Mouse (Mus musculus) testis, adult 2 months (tissue): ENCODE results near the gene Smc1b. TPM values are rescaled to one million over a fixed set of nuclear protein-coding genes. Genes with fewer than 3 reads are reported as not detected.

Source experiments
- H3K27ac ChIP-seq: fragments of 200-500 bp; 2 replicates; pipeline ENCODE4 v1.5.1; 2012; ENCODE audit warnings: low read depth, low read length; ENCODE audit not compliant: control insufficient read depth, insufficient read depth
- H3K27me3 ChIP-seq: fragments of 200-500 bp; 2 replicates; pipeline ENCODE4 v1.6.1; 2012; ENCODE audit warnings: mild to moderate bottlenecking, low read length, moderate library complexity; ENCODE audit not compliant: control insufficient read depth, insufficient read depth
- H3K36me3 ChIP-seq: fragments of 200-500 bp; 2 replicates; pipeline ENCODE4 v1.6.1; 2012; ENCODE audit warnings: mild to moderate bottlenecking, low read length; ENCODE audit not compliant: control insufficient read depth, insufficient read depth
- H3K4me1 ChIP-seq: fragments of 200-500 bp; 2 replicates; pipeline ENCODE4 v1.6.1; 2012; ENCODE audit warnings: low read length; ENCODE audit not compliant: control insufficient read depth, insufficient read depth
- H3K4me3 ChIP-seq: fragments of 200-500 bp; 2 replicates; pipeline ENCODE4 v1.5.1; 2012; ENCODE audit warnings: low read depth, mild to moderate bottlenecking, low read length, moderate library complexity, mixed read lengths; ENCODE audit not compliant: control insufficient read depth
- CTCF ChIP-seq: fragments of 200-500 bp; IDR thresholded peaks from 2 replicates; pipeline ENCODE4 v1.5.1; 2012; ENCODE audit warnings: low read depth, mild to moderate bottlenecking, inconsistent platforms, low read length, moderate library complexity; ENCODE audit not compliant: control insufficient read depth, insufficient read depth, insufficient replicate concordance
- POLR2A ChIP-seq: fragments of 200-500 bp; IDR thresholded peaks from 2 replicates; pipeline ENCODE4 v1.6.1; 2012; ENCODE audit warnings: low read depth, mild to moderate bottlenecking, inconsistent platforms, low read length, moderate library complexity; ENCODE audit not compliant: control insufficient read depth
- polyA plus RNA-seq: library from polyadenylated mRNA; depleted of rRNA; stranded (reverse); fragments of >200 nt; gene quantifications from 2 replicates; pipeline ENCODE4 v1.2.3, GENCODE M21; 2012

The Smc1b gene
- polyA plus RNA-seq, 1 experiment, result 25.1 TPM

GRCm38 (mm10) chr15:85152577-85152976 is 20.8 kb upstream of the Smc1b start:
- Histone ChIP-seq H3K4me1 (peaks cover 5% of the 10 kb centered on the region), H3K4me3 (no peak overlapping the region), H3K36me3 (no peaks in the 10 kb centered on the region), H3K27ac (no peak overlapping the region), H3K27me3 (no peaks in the 10 kb centered on the region)
- TF ChIP-seq CTCF (no peak), POLR2A (no peak)

DNA sequence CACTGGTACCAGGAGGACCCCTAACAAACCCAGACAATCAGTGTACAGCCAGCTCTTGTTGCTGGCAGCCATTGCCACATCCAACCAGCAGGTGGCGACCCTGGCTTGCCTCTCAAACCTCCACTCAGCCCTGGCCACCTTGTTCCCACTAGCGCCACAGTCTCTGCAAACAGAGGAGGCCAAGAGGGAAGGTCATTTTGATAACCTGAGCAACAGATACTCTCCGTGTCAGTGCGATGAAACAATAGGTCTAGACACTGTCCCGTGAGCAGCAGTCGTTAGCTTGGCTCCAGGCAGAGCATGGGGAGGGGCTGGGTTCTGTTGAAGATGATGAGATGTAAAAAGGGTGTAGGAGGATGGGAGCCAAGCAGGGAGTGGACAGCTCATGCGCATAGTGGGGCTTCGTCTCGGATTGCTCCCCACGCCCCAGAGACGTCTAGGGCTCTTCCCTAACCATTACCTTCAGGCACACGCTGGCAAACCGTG is 19.7 kb upstream of the Smc1b start:
- Histone ChIP-seq H3K27me3 (no peaks in the 10 kb centered on the region), H3K27ac (no peak overlapping the region), H3K36me3 (no peaks in the 10 kb centered on the region), H3K4me1 (peaks cover 5% of the 10 kb centered on the region), H3K4me3 (no peak overlapping the region)
- TF ChIP-seq CTCF (peak; percentile 97), POLR2A (no peak)

GRCm38 (mm10) chr15:85144249-85144648 is 12.5 kb upstream of the Smc1b start:
- H3K27me3 ChIP-seq, result no peaks in the 10 kb centered on the region
- H3K27ac ChIP-seq, result no peak overlapping the region

GRCm38 (mm10) chr15:85143747-85144146 is 12.0 kb upstream of the Smc1b start:
- H3K4me1 ChIP-seq, result no peaks in the 10 kb centered on the region
- H3K36me3 ChIP-seq, result no peaks in the 10 kb centered on the region; the same call in 1 of the 2 replicates
- H3K27ac ChIP-seq, result no peak overlapping the region
- TF ChIP-seq POLR2A, result no peak
- peak; percentile 24; the same call in 1 of the 2 replicates for TF ChIP-seq CTCF
- H3K4me3 ChIP-seq, result no peak overlapping the region
- H3K27me3 ChIP-seq, result no peaks in the 10 kb centered on the region

More at GRCm38 (mm10) chr15:85144249-85144648, 12.5 kb upstream of the Smc1b start:
- Histone ChIP-seq H3K4me3 (no peak overlapping the region), H3K4me1 (no peaks in the 10 kb centered on the region), H3K36me3 (no peaks in the 10 kb centered on the region; the same call in 1 of the 2 replicates)
- no peak for TF ChIP-seq POLR2A
- TF ChIP-seq CTCF, result no peak

DNA sequence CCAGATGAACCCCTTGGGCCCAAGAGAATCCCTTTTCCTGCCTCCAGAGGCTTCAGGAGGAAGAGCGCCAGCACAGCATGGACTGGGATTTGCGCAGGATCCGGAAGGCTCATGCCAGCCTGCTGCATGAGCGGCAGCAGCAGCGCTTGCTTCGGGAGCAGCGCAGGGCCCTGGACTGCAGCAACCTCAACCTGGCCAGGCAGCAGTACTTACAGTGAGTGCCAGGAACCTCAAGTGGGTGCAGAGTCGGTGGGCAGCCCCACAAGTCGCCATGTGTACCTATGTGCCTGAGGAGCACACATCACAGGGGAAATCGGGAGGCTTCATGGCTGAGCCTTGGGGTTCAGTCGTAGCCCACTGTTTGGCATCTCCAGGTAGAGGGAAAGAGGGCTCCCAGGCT is 11.4 kb upstream of the Smc1b start:
- H3K4me1 ChIP-seq, result no peaks in the 10 kb centered on the region
- H3K36me3 ChIP-seq, result no peaks in the 10 kb centered on the region; the same call in 1 of the 2 replicates
- H3K4me3 ChIP-seq, result no peak overlapping the region
- no peak overlapping the region for H3K27ac ChIP-seq
- TF ChIP-seq POLR2A, result no peak
- H3K27me3 ChIP-seq, result no peaks in the 10 kb centered on the region

GRCm38 (mm10) chr15:85142441-85142840 is 10.7 kb upstream of the Smc1b start:
- TF ChIP-seq CTCF, result no peak
- TF ChIP-seq POLR2A, result no peak
- no peaks in the 10 kb centered on the region for H3K27me3 ChIP-seq
- no peak overlapping the region for H3K27ac ChIP-seq

DNA sequence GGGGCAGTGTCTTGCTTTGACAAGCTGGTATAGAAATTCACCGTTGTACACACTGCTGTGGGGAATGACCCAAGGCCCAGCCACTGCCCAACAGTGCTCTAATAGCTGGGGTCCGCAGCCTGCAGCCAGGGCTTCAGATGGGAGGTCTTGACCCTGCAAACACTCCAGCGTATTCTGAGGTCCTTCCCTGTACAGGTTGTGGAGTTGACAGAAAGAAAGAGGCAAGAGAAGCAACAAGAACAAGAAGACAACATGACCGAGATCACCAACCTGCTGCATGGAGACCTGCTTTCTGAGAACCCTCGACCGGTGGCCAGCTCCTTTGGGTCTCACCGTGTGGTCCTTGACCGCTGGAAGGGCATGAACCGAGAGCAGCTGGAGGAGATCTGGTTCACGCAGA is 9.5 kb upstream of the Smc1b start:
- TF ChIP-seq POLR2A, result no peak
- no peak for TF ChIP-seq CTCF
- H3K27ac ChIP-seq, result no peak overlapping the region
- no peaks in the 10 kb centered on the region for H3K4me1 ChIP-seq
- H3K4me3 ChIP-seq, result no peak overlapping the region
- H3K27me3 ChIP-seq, result no peaks in the 10 kb centered on the region
- H3K36me3 ChIP-seq, result peaks cover 4% of the 10 kb centered on the region

More at GRCm38 (mm10) chr15:85142441-85142840, 10.7 kb upstream of the Smc1b start:
- Histone ChIP-seq H3K4me3 (no peak overlapping the region), H3K4me1 (no peaks in the 10 kb centered on the region), H3K36me3 (no peaks in the 10 kb centered on the region; the same call in 1 of the 2 replicates)

- TF ChIP-seq POLR2A, result no peak
- TF ChIP-seq CTCF, result no peak
- H3K27me3 ChIP-seq, result no peaks in the 10 kb centered on the region
- peaks cover 2% of the 10 kb centered on the region for H3K4me1 ChIP-seq
- peaks cover 8% of the 10 kb centered on the region for H3K36me3 ChIP-seq
- no peak overlapping the region for H3K27ac ChIP-seq
- no peak overlapping the region; the same call in 1 of the 2 replicates for H3K4me3 ChIP-seq
Measured at GRCm38 (mm10) chr15:85135143-85135542, 3.4 kb upstream of the Smc1b start.
